Mouse (Mus musculus): ENCODE data around the gene Tifab. TPM values are rescaled to one million over a fixed set of nuclear protein-coding genes. Genes with fewer than 3 reads are reported as not detected.
A peak's percentile ranks its signal among the peaks of the same experiment; 100 is the strongest.

The Tifab gene
- polyA plus RNA-seq, 1 experiment from 2014 or later, result 1.3 TPM

DNA sequence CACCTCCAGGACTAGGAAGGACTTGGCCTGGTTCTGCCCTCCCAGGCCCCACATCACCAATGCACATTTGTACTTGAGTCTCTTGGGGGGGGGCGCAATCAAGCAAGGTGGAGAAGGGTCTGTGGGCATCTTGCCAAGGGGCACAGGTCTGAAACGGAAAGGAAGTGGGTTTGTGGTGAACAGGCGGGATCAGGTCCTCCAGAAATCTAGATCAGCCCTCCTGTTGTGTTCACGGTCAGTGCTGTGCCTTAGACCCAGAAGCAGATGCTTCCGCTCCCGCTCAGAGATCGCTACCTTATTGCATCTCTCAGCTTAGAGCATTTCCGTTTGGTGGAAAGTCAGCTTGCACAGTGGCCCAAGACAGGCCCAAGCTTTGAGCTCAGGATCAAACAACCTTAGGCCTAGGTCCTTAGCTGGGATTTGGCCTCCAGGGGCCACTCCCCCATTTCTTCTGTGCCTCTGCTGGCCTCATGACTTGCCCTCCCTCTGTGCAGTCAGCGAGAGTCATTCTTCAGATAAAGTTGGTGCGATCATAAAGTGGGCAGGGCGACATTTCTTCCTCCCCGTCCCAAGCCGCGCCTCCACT lies 19.6 kb downstream of the Tifab start:
- peak overlapping the region; percentile 95 for H3K27ac ChIP-seq
- 11% methylated on average over 14 of the region's 14 CpGs for WGBS
- peak overlapping the region; percentile 51 for H3K4me2 ChIP-seq
- no peaks in the 10 kb centered on the region for H3K36me3 ChIP-seq
- H3K4me3 ChIP-seq (replicated peaks), result no peak overlapping the region
- H3K27me3 ChIP-seq, result no peaks in the 10 kb centered on the region
- peak; percentile 33 for ATAC-seq (ENCODE audit: insufficient number of reproducible peaks, insufficient read depth, low FRiP score, low TSS enrichment, low read depth)
- no peaks in the 10 kb centered on the region for H3K9me3 ChIP-seq
- H3K4me1 ChIP-seq (replicated peaks), result peaks cover 90% of the 10 kb centered on the region
- no peak overlapping the region; the same call in 1 of the 2 replicates for H3K9ac ChIP-seq (replicated peaks)

GRCm38 (mm10) chr13:56155671-56156070 lies 23.0 kb downstream of the Tifab start:
- 44% methylated on average over 7 of the region's 7 CpGs for WGBS
- no peak overlapping the region for H3K9ac ChIP-seq (replicated peaks)

GRCm38 (mm10) chr13:56155048-56155447 lies 23.6 kb downstream of the Tifab start:
- WGBS, result 7% methylated on average over 5 of the region's 5 CpGs
- Histone ChIP-seq H3K9ac (replicated peaks) (no peak overlapping the region), H3K4me3 (replicated peaks) (no peak overlapping the region), H3K27ac (peak overlapping the region; percentile 91), H3K27me3 (no peaks in the 10 kb centered on the region), H3K36me3 (no peaks in the 10 kb centered on the region), H3K4me2 (no peak overlapping the region), H3K4me1 (replicated peaks) (peaks cover 80% of the 10 kb centered on the region), H3K9me3 (no peaks in the 10 kb centered on the region)
- no peak for ATAC-seq (ENCODE audit: insufficient number of reproducible peaks, insufficient read depth, low FRiP score, low TSS enrichment, low read depth)

More at GRCm38 (mm10) chr13:56155671-56156070, 23.0 kb downstream of the Tifab start:
- Histone ChIP-seq H3K36me3 (no peaks in the 10 kb centered on the region), H3K27me3 (no peaks in the 10 kb centered on the region), H3K9me3 (no peaks in the 10 kb centered on the region), H3K27ac (peak overlapping the region; percentile 91), H3K4me2 (no peak overlapping the region), H3K4me1 (replicated peaks) (peaks cover 83% of the 10 kb centered on the region), H3K4me3 (replicated peaks) (no peak overlapping the region)
- ATAC-seq (ENCODE audit: insufficient number of reproducible peaks, insufficient read depth, low FRiP score, low TSS enrichment, low read depth), result no peak

GRCm38 (mm10) chr13:56152773-56153460 lies 25.8 kb downstream of the Tifab start:
- H3K9ac ChIP-seq (replicated peaks), result no peak overlapping the region
- H3K4me3 ChIP-seq (replicated peaks), result no peak overlapping the region
- no peak overlapping the region for H3K27ac ChIP-seq
- no peak overlapping the region for H3K4me2 ChIP-seq
- H3K36me3 ChIP-seq, result no peaks in the 10 kb centered on the region
- no peaks in the 10 kb centered on the region for H3K9me3 ChIP-seq
- no peaks in the 10 kb centered on the region for H3K27me3 ChIP-seq
- peaks cover 62% of the 10 kb centered on the region for H3K4me1 ChIP-seq (replicated peaks)
- 73% methylated on average over 7 of the region's 7 CpGs for WGBS
- ATAC-seq (ENCODE audit: insufficient number of reproducible peaks, insufficient read depth, low FRiP score, low TSS enrichment, low read depth), result no peak

GRCm38 (mm10) chr13:56151404-56152226 lies 27.1 kb downstream of the Tifab start:
- Histone ChIP-seq H3K4me3 (replicated peaks) (peak overlapping the region; percentile 6; the same call in 1 of the 2 replicates), H3K27me3 (no peaks in the 10 kb centered on the region), H3K36me3 (no peaks in the 10 kb centered on the region), H3K4me1 (replicated peaks) (peaks cover 51% of the 10 kb centered on the region), H3K4me2 (peak overlapping the region; percentile 43), H3K9ac (replicated peaks) (no peak overlapping the region), H3K9me3 (no peaks in the 10 kb centered on the region), H3K27ac (peak overlapping the region; percentile 74)
- ATAC-seq (ENCODE audit: insufficient number of reproducible peaks, insufficient read depth, low FRiP score, low TSS enrichment, low read depth), result peak; percentile 39; the same call in 1 of the 2 replicates
- WGBS, result 32% methylated on average over 22 of the region's 22 CpGs

- H3K4me3 ChIP-seq (replicated peaks), result no peak overlapping the region
- no peak overlapping the region for H3K9ac ChIP-seq (replicated peaks)
- no peaks in the 10 kb centered on the region for H3K9me3 ChIP-seq
- no peak overlapping the region for H3K4me2 ChIP-seq
- H3K36me3 ChIP-seq, result no peaks in the 10 kb centered on the region
- H3K4me1 ChIP-seq (replicated peaks), result peaks cover 34% of the 10 kb centered on the region
- ATAC-seq (ENCODE audit: insufficient number of reproducible peaks, insufficient read depth, low FRiP score, low TSS enrichment, low read depth), result no peak
- 33% methylated on average over 3 of the region's 3 CpGs for WGBS
- H3K27ac ChIP-seq, result no peak overlapping the region
- no peaks in the 10 kb centered on the region for H3K27me3 ChIP-seq
Measured at GRCm38 (mm10) chr13:56145523-56145922, 33.2 kb downstream of the Tifab start.

GRCm38 (mm10) chr13:56144021-56144420 lies 34.7 kb downstream of the Tifab start:
- no peak overlapping the region for H3K4me2 ChIP-seq
- no peaks in the 10 kb centered on the region for H3K36me3 ChIP-seq
- ATAC-seq (ENCODE audit: insufficient number of reproducible peaks, insufficient read depth, low FRiP score, low TSS enrichment, low read depth), result no peak
- no peaks in the 10 kb centered on the region for H3K27me3 ChIP-seq
- 62% methylated on average over 2 of the region's 2 CpGs for WGBS
- no peaks in the 10 kb centered on the region for H3K9me3 ChIP-seq
- no peak overlapping the region for H3K4me3 ChIP-seq (replicated peaks)
- peaks cover 38% of the 10 kb centered on the region for H3K4me1 ChIP-seq (replicated peaks)
- H3K27ac ChIP-seq, result no peak overlapping the region
- H3K9ac ChIP-seq (replicated peaks), result no peak overlapping the region

GRCm38 (mm10) chr13:56143151-56143513 lies 35.6 kb downstream of the Tifab start:
- Histone ChIP-seq H3K27ac (no peak overlapping the region), H3K36me3 (no peaks in the 10 kb centered on the region), H3K27me3 (no peaks in the 10 kb centered on the region), H3K9me3 (no peaks in the 10 kb centered on the region), H3K9ac (replicated peaks) (no peak overlapping the region), H3K4me3 (replicated peaks) (no peak overlapping the region), H3K4me2 (no peak overlapping the region), H3K4me1 (replicated peaks) (peaks cover 46% of the 10 kb centered on the region)
- no peak for ATAC-seq (ENCODE audit: insufficient number of reproducible peaks, insufficient read depth, low FRiP score, low TSS enrichment, low read depth)
- 27% methylated on average over 7 of the region's 7 CpGs for WGBS

GRCm38 (mm10) chr13:56142382-56143150 lies 36.1 kb downstream of the Tifab start:
- H3K4me3 ChIP-seq (replicated peaks), result no peak overlapping the region
- no peak overlapping the region for H3K27ac ChIP-seq
- H3K9ac ChIP-seq (replicated peaks), result 0 out of 2 replicates have a peak overlapping the region, but pooled peaks have one; percentile 18
- no peaks in the 10 kb centered on the region for H3K9me3 ChIP-seq
- ATAC-seq (ENCODE audit: insufficient number of reproducible peaks, insufficient read depth, low FRiP score, low TSS enrichment, low read depth), result no peak
- H3K4me2 ChIP-seq, result no peak overlapping the region
- H3K4me1 ChIP-seq (replicated peaks), result peaks cover 49% of the 10 kb centered on the region
- WGBS, result 35% methylated on average over 10 of the region's 11 CpGs
- no peaks in the 10 kb centered on the region for H3K36me3 ChIP-seq
- H3K27me3 ChIP-seq, result no peaks in the 10 kb centered on the region

GRCm38 (mm10) chr13:56139167-56139751 lies 39.4 kb downstream of the Tifab start:
- ATAC-seq (ENCODE audit: insufficient number of reproducible peaks, insufficient read depth, low FRiP score, low TSS enrichment, low read depth), result no peak
- Histone ChIP-seq H3K9me3 (no peaks in the 10 kb centered on the region), H3K27me3 (no peaks in the 10 kb centered on the region), H3K4me3 (replicated peaks) (no peak overlapping the region), H3K4me2 (peak overlapping the region; percentile 28), H3K27ac (peak overlapping the region; percentile 86), H3K9ac (replicated peaks) (no peak overlapping the region), H3K36me3 (no peaks in the 10 kb centered on the region), H3K4me1 (replicated peaks) (peaks cover 57% of the 10 kb centered on the region)
- WGBS, result 28% methylated on average over 6 of the region's 6 CpGs
